29 mouse cellular contexts compared by ENCODE assay signal in genomic region chr3:148093930-148094329, GRCm38 (mm10).
A peak's percentile ranks its signal among the peaks of the same experiment; 100 is the strongest.
DNase-seq lines count a peak whose midpoint lies in the region; ATAC-seq and TF ChIP-seq lines count a peak whose summit lies in the region.
"Had no signal": no experiment of that assay in that cellular context is flagged by ENCODE, and none has a peak within 500 bp of the region (broad histone marks: within the 10 kb centered on the region; RNA-seq: fewer than 3 reads in every experiment).

No protein-coding gene starts in this region.

- H3K4me3 ChIP-seq in myocyte: no peak overlapping the region
- no peak overlapping the region for H3K4me3 ChIP-seq in kidney, embryonic 16.5 days (ENCODE audit: low read length)
- H3K4me3 ChIP-seq: embryonic facial prominence, embryonic 12.5 days; embryonic facial prominence, embryonic 15.5 days; heart, adult 2 months; heart, embryonic 10.5 days; heart, embryonic 13.5 days had no signal

- H3K36me3 ChIP-seq in myocyte (ENCODE audit: control insufficient read depth, insufficient read depth): no peaks in the 10 kb centered on the region
- no peaks in the 10 kb centered on the region for H3K36me3 ChIP-seq in kidney, embryonic 16.5 days (ENCODE audit: insufficient read depth, low read length)
- H3K36me3 ChIP-seq: embryonic facial prominence, embryonic 12.5 days; embryonic facial prominence, embryonic 15.5 days; G1E; heart, embryonic 10.5 days; heart, embryonic 13.5 days had no signal

- no peaks in the 10 kb centered on the region for H3K4me1 ChIP-seq in kidney, embryonic 16.5 days (ENCODE audit: insufficient read depth, low read length)
- H3K4me1 ChIP-seq: embryonic facial prominence, embryonic 12.5 days; embryonic facial prominence, embryonic 15.5 days; heart, embryonic 10.5 days; heart, embryonic 13.5 days had no signal

- no peak overlapping the region for H3ac ChIP-seq in myocyte (ENCODE audit: control insufficient read depth, insufficient read length)

- H3K27me3 ChIP-seq in myocyte (ENCODE audit: control insufficient read depth, insufficient read depth, insufficient read length): no peaks in the 10 kb centered on the region
- H3K27me3 ChIP-seq in kidney, embryonic 16.5 days (ENCODE audit: insufficient read depth, low read length): no peaks in the 10 kb centered on the region
- H3K27me3 ChIP-seq: CH12.LX; embryonic facial prominence, embryonic 12.5 days; embryonic facial prominence, embryonic 15.5 days; heart, embryonic 13.5 days; Patski had no signal

- no peak overlapping the region for H3K9ac ChIP-seq in kidney, embryonic 16.5 days (replicated peaks; ENCODE audit: low read length)
- H3K9ac ChIP-seq: embryonic facial prominence, embryonic 12.5 days; embryonic facial prominence, embryonic 15.5 days; forebrain, postnatal 0 days; heart, embryonic 13.5 days; hindbrain, embryonic 14.5 days had no signal

- no peak for ATAC-seq in kidney, embryonic 16.5 days (ENCODE audit: low FRiP score, low TSS enrichment)
- ATAC-seq: forebrain, embryonic 14.5 days; forebrain, postnatal 0 days; hindbrain, postnatal 0 days; Patski had no signal

- no peaks in the 10 kb centered on the region for H3K9me3 ChIP-seq in kidney, embryonic 16.5 days (ENCODE audit: low read length)
- H3K9me3 ChIP-seq: embryonic facial prominence, embryonic 12.5 days; embryonic facial prominence, embryonic 15.5 days; heart, embryonic 10.5 days; heart, embryonic 13.5 days had no signal

- WGBS in kidney, embryonic 16.5 days: 92% methylated on average over 4 of the region's 4 CpGs

- peak; percentile 4 for DNase-seq in left cerebral cortex, adult 11 months (ENCODE audit: low spot score)
- DNase-seq in left cerebral cortex, adult 18-20 months (ENCODE audit: low spot score in 2 of 2): no peak
- peak; percentile 6 to 14 for DNase-seq in right cerebral cortex, adult 2 months (ENCODE audit: low spot score in 2 of 2)
- DNase-seq in right cerebral cortex, postnatal 14 days: no peak
- DNase-seq: adrenal gland, postnatal 10 days; adrenal gland, postnatal 36 days; B cell, adult 2 months; cerebellum, adult 11 months; cerebellum, adult 2 months; cerebellum, adult 9-11 months; cerebellum, postnatal 25 days; forebrain, postnatal 0 days; gastrocnemius, postnatal 10 days; gastrocnemius, postnatal 36 days; heart, adult 2 months; heart, postnatal 14 days; heart, postnatal 4 days had no signal

- no peak overlapping the region for H3K27ac ChIP-seq in kidney, embryonic 16.5 days (ENCODE audit: low read length)
- H3K27ac ChIP-seq: embryonic facial prominence, embryonic 12.5 days; embryonic facial prominence, embryonic 15.5 days; heart, adult 2 months; heart, embryonic 10.5 days; heart, embryonic 13.5 days; hindbrain, embryonic 14.5 days; hindbrain, postnatal 0 days had no signal

- no peak for TF ChIP-seq POLR2A in myocyte (IDR thresholded peaks at IDR 0.05; ENCODE audit: insufficient read length, low read depth)

- no peaks in the 10 kb centered on the region for H3K79me2 ChIP-seq in myocyte (ENCODE audit: control insufficient read depth, insufficient read depth)

- H3K4me2 ChIP-seq in myocyte (ENCODE audit: low read depth): no peak overlapping the region
- no peak overlapping the region for H3K4me2 ChIP-seq in kidney, embryonic 16.5 days (replicated peaks; ENCODE audit: low read depth, low read length)
- H3K4me2 ChIP-seq: embryonic facial prominence, embryonic 12.5 days; embryonic facial prominence, embryonic 15.5 days; heart, embryonic 13.5 days; hindbrain, embryonic 14.5 days had no signal

TF ChIP-seq in myocyte, 11 proteins besides CTCF, POLR2A, EP300 and RAD21:
- TF ChIP-seq MYOD1 (IDR thresholded peaks at IDR 0.05; ENCODE audit: control insufficient read depth in 1 of 3, insufficient read length in 2 of 3, low read depth in 2 of 3) (no peak), USF1 (IDR thresholded peaks at IDR 0.05; ENCODE audit: low read depth) (peak; percentile 32)

Comparison
In these comparisons a context has a peak if more than half of its experiments do, and no peak if none do; other contexts are left out.
1. DNase-seq: peak in left cerebral cortex, adult 11 months (single experiment) and right cerebral cortex, adult 2 months (2 of 2); none in left cerebral cortex, adult 18-20 months (0 of 2) and right cerebral cortex, postnatal 14 days (single experiment).